Mouse (Mus musculus): ENCODE data around the gene Plppr5.

DNA sequence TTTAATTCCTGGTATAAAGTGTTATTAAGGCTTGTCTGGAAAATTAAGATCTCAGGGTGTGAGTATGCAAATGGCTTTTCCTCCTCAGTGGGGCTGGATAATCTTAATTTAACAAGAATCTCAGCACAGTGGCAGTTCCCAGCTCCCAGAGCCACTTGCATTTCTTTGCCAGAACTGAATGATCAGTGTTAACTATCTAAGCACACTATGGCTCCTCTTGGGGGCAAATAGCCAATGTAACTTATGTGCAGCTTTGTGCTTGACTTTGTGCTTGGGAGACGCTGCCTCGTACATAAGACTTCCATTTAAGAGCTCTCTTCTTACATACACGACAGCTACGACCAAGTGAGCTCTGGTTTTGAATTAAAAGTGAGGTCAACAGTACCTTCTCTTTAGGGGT, 158.0 kb downstream of the Plppr5 start:
- TF ChIP-seq GATA1 (IDR thresholded peaks at IDR 0.05; ENCODE audit: borderline replicate concordance, low read length) (no peak), FLI1 (IDR thresholded peaks at IDR 0.05; ENCODE audit: low read length) (no peak)
